Mouse (Mus musculus): Measurements from ENCODE around the gene Rbmxl1. TPM values are rescaled to one million over a fixed set of nuclear protein-coding genes. Genes with fewer than 3 reads are reported as not detected.
A peak's percentile ranks its signal among the peaks of the same experiment; 100 is the strongest.

Gene Rbmxl1
- polyA plus RNA-seq, 1 experiment = 22.2 TPM

DNA sequence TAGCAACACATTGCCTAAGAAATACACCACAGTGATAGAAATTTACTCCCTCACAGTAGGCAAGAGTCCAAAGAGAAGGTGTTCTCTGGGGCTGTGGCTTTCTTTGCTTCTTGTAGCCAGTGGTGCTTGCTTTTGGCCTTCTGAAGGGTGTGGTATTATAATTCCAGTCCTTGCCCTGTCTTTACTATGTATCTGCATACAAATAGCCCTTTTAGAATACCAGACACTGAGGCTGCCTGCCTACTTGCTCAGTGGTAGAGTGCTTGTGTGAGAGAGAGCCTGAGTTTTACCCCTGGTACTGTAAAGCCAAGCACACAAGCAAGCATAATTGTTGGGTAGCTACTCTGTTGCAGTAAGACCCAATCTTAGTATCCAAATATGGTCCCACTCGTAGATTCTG is 6.0 kb upstream of the Rbmxl1 start:
- H3K4me1 ChIP-seq (ENCODE audit: control insufficient read depth, insufficient read depth, insufficient read length) = no peaks in the 10 kb centered on the region; the same call in 1 of the 2 replicates
- 97% methylated on average over 1 of the region's 1 CpGs for WGBS
- H3K27ac ChIP-seq (ENCODE audit: insufficient read depth, low read length) = no peak overlapping the region
- no peak overlapping the region for H3K4me3 ChIP-seq (ENCODE audit: extremely low read depth, insufficient read depth, insufficient read length)
- H3K36me3 ChIP-seq (ENCODE audit: control insufficient read depth, insufficient read depth, low read length) = peaks cover 5% of the 10 kb centered on the region
- TF ChIP-seq CTCF (IDR thresholded peaks at IDR 0.05; ENCODE audit: extremely low read depth, insufficient read depth, insufficient read length, insufficient replicate concordance) = no peak
- no peak for TF ChIP-seq POLR2A (IDR thresholded peaks at IDR 0.05; ENCODE audit: low read depth, low read length)
- no peak for DNase-seq (ENCODE audit: low read depth in 1 of 2, low spot score in 2 of 2)
- no peaks in the 10 kb centered on the region for H3K27me3 ChIP-seq (ENCODE audit: control insufficient read depth, insufficient read depth, low read length)

DNA sequence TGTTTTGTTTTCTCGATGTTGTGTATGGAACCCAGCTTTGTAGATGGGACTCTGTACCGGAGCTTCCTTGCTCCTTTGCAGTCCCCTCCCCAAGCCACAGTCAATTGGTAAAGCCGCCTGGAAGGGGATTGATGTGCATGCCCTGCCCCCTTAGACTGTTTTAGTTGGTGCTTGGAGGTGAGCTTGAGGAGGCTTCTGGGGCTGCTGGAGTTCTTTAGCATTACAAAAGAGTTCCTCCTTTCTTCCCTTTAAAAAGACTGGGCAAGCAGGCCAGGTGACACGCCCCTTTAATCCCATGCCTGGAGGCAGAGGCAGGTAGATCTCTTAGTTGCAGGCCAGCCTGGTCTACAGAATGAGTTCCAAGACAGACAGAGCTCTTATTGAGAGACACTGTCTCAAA is 4.4 kb upstream of the Rbmxl1 start:
- no peaks in the 10 kb centered on the region; the same call in 1 of the 2 replicates for H3K4me1 ChIP-seq (ENCODE audit: control insufficient read depth, insufficient read depth, insufficient read length)
- H3K27me3 ChIP-seq (ENCODE audit: control insufficient read depth, insufficient read depth, low read length) = no peaks in the 10 kb centered on the region
- peaks cover 3% of the 10 kb centered on the region for H3K36me3 ChIP-seq (ENCODE audit: control insufficient read depth, insufficient read depth, low read length)
- WGBS = 92% methylated on average over 4 of the region's 4 CpGs
- TF ChIP-seq CTCF (IDR thresholded peaks at IDR 0.05; ENCODE audit: extremely low read depth, insufficient read depth, insufficient read length, insufficient replicate concordance) = no peak
- DNase-seq (ENCODE audit: low read depth in 1 of 2, low spot score in 2 of 2) = no peak
- no peak overlapping the region for H3K4me3 ChIP-seq (ENCODE audit: extremely low read depth, insufficient read depth, insufficient read length)
- H3K27ac ChIP-seq (ENCODE audit: insufficient read depth, low read length) = no peak overlapping the region

DNA sequence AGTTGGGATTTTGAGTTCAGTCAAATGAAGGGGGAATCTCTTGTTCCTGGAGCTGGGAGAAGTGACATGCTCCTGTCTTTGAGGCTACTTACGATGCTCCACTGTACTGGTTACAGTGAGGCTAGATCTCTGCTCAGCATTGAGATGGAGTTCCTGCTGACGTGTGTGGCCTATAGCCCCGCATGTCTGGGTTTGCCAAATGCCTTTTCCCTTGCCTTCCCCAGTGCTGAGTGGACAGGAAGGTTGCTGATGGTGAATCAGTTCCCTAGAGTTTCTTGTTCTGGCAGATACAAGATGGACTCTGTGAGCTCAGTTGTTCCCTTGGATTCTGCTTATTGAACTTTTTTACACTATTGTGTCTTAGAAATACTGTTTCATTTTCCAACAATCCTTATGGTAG is 2.2 kb upstream of the Rbmxl1 start:
- no peak overlapping the region for H3K4me3 ChIP-seq (ENCODE audit: extremely low read depth, insufficient read depth, insufficient read length)
- 72% methylated on average over 3 of the region's 3 CpGs for WGBS

DNA sequence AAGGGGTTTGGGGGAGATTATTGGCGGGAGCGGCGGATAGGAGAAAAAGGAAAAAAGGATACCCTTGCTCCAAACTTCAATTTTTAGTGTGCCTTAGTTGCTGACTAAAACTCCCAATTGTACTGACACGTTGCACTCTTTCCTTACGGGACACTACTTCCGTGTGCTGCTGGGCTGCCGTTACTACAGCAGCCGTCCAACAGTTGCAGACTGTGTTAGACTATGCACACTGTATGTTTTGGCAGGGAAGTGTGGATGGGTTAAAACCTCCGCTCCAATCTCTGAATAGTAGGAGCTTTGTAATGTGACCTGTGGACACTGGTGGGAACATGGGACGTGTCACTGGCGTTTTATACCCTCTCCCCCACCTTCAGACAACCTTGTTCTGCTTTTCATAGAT is 1.4 kb upstream of the Rbmxl1 start:
- Histone ChIP-seq H3K27me3 (ENCODE audit: control insufficient read depth, insufficient read depth, low read length) (no peaks in the 10 kb centered on the region), H3K4me1 (ENCODE audit: control insufficient read depth, insufficient read depth, insufficient read length) (peaks cover 3% of the 10 kb centered on the region; the same call in 1 of the 2 replicates), H3K27ac (ENCODE audit: insufficient read depth, low read length) (no peak overlapping the region), H3K36me3 (ENCODE audit: control insufficient read depth, insufficient read depth, low read length) (no peaks in the 10 kb centered on the region), H3K4me3 (ENCODE audit: extremely low read depth, insufficient read depth, insufficient read length) (peak overlapping the region; percentile 94)
- TF ChIP-seq CTCF (IDR thresholded peaks at IDR 0.05; ENCODE audit: extremely low read depth, insufficient read depth, insufficient read length, insufficient replicate concordance) (no peak), POLR2A (IDR thresholded peaks at IDR 0.05; ENCODE audit: low read depth, low read length) (no peak)
- no peak for DNase-seq (ENCODE audit: low read depth in 1 of 2, low spot score in 2 of 2)
- WGBS = 1% methylated on average over 11 of the region's 11 CpGs

More for the DNA sequence above, 2.2 kb upstream of the Rbmxl1 start:
- Histone ChIP-seq H3K27ac (ENCODE audit: insufficient read depth, low read length) (no peak overlapping the region), H3K36me3 (ENCODE audit: control insufficient read depth, insufficient read depth, low read length) (no peaks in the 10 kb centered on the region), H3K4me1 (ENCODE audit: control insufficient read depth, insufficient read depth, insufficient read length) (peaks cover 3% of the 10 kb centered on the region; the same call in 1 of the 2 replicates), H3K27me3 (ENCODE audit: control insufficient read depth, insufficient read depth, low read length) (no peaks in the 10 kb centered on the region)
- DNase-seq (ENCODE audit: low read depth in 1 of 2, low spot score in 2 of 2) = no peak
- TF ChIP-seq POLR2A (IDR thresholded peaks at IDR 0.05; ENCODE audit: low read depth, low read length) (no peak), CTCF (IDR thresholded peaks at IDR 0.05; ENCODE audit: extremely low read depth, insufficient read depth, insufficient read length, insufficient replicate concordance) (no peak)

DNA sequence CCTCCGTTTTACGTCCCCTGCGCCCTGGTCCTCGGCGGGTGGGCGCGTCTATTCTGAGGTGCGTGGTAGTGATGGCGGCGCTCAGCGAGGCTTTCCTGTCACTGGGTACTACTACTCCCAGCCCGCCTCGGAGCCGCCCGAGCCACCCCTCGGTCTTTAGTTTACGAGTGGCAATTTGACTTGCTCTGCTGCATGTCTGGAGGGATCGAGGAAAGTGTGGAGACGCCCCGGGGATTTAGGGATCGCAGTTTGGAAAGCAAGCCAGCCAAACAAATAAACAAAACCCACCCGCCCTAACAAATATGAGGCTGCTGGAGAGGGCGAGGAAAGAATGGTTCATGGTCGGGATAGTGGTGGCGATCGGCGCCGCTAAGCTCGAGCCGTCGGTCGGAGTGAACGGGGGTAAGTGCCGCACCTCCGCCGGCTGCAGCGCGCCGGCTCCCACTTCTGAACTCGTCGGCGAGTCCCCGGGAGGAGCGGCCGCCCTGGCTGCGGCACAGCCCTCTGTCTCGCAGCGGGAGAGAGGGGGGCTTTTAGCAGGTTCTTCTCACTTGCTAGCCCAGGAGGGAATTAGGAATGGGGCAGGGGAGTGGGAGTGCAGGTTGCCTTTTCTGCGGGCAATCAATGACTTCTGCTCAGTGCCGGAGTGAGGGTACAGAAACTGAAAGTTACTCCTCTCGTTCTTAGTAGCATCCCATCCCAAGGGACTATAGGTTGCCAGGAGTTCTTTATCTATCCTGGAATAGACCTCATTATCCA is 754 bp upstream of the Rbmxl1 start, which contains the start of gene Slc10a7:
Slc10a7 (plus strand) TSS at position 74 of the 759 bp plus-strand sequence.
- peak within 1 kb of the TSS; percentile 88 for H3K27ac ChIP-seq (ENCODE audit: insufficient read depth, low read length)
- no peaks in the 10 kb centered on the region for H3K27me3 ChIP-seq (ENCODE audit: control insufficient read depth, insufficient read depth, low read length)
- TF ChIP-seq CTCF (IDR thresholded peaks at IDR 0.05; ENCODE audit: extremely low read depth, insufficient read depth, insufficient read length, insufficient replicate concordance) (no peak), POLR2A (IDR thresholded peaks at IDR 0.05; ENCODE audit: low read depth, low read length) (no peak)
- peak within 1 kb of the TSS; percentile 94 for H3K4me3 ChIP-seq (ENCODE audit: extremely low read depth, insufficient read depth, insufficient read length)
- H3K4me1 ChIP-seq (ENCODE audit: control insufficient read depth, insufficient read depth, insufficient read length) = peaks cover 3% of the 10 kb centered on the region; the same call in 1 of the 2 replicates
- DNase-seq (ENCODE audit: low read depth in 1 of 2, low spot score in 2 of 2) = peak; percentile 61 to 74
- no peaks in the 10 kb centered on the region for H3K36me3 ChIP-seq (ENCODE audit: control insufficient read depth, insufficient read depth, low read length)
- WGBS = under 1% methylated on average over 51 of the region's 51 CpGs

DNA sequence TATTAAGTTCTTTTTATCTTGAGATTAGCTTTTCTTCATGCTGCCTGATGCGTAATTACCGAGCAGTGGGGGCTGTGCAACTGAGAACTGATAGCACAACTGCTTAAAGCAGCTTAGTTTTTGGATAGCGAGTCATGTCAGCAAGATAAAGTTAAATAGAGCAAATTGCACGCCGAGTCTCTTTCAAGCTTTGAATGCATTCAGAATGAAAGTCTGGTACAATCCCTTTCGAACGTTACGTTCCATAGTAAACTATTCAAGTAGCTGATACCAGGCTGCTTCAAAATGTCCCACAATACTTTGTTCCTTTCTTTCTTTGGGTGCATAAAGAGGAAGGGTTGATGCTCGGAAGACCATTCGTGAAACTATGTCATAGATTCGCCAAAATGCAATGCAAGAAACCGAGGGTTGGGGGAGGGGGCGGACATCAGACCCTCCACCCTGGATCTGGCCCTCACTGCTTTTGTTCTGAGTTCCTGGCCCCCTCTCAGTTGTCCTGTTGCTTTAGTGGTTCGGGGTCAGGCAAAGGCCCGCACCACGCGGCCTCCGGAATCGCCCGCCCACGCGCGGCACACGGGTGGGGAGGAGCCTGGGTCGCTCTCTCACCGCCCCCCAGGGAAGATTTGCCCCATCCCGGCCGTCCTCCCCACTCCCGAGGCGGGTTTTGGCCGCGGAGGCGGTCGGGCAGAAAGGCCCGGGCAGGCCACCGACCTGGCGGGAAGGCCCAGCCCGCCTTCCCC is 549 bp downstream of the Rbmxl1 start:
- peak; percentile 36 to 49 for DNase-seq (ENCODE audit: low read depth in 1 of 2, low spot score in 2 of 2)
- under 1% methylated on average over 38 of the region's 38 CpGs for WGBS
- Histone ChIP-seq H3K4me1 (ENCODE audit: control insufficient read depth, insufficient read depth, insufficient read length) (peaks cover 3% of the 10 kb centered on the region; the same call in 1 of the 2 replicates), H3K27me3 (ENCODE audit: control insufficient read depth, insufficient read depth, low read length) (no peaks in the 10 kb centered on the region), H3K4me3 (ENCODE audit: extremely low read depth, insufficient read depth, insufficient read length) (peak overlapping the region; percentile 94), H3K36me3 (ENCODE audit: control insufficient read depth, insufficient read depth, low read length) (no peaks in the 10 kb centered on the region), H3K27ac (ENCODE audit: insufficient read depth, low read length) (peak overlapping the region; percentile 88)
- TF ChIP-seq CTCF (IDR thresholded peaks at IDR 0.05; ENCODE audit: extremely low read depth, insufficient read depth, insufficient read length, insufficient replicate concordance) (no peak), POLR2A (IDR thresholded peaks at IDR 0.05; ENCODE audit: low read depth, low read length) (no peak)

All from spleen, adult 2 months (tissue).